Mouse (Mus musculus) limb, embryonic 15.5 days (tissue): ENCODE data around the gene Fopnl. TPM values are rescaled to one million over a fixed set of nuclear protein-coding genes. Genes with fewer than 3 reads are reported as not detected.

Experiments used
- ATAC-seq: fragments of 200-750 bp; cut with Nextera tagmentation; 2 replicates; pipeline ENCODE4 v1.8.0; 2017; ENCODE audit warnings: low read depth, moderate TSS enrichment; ENCODE audit not compliant: insufficient number of reproducible peaks, low FRiP score, low TSS enrichment
- H3K27ac ChIP-seq: fragments of 300-500 bp; sonication (generic); 2 replicates; pipeline ENCODE4 v1.5.1; 2015; ENCODE audit warnings: moderate library complexity, mild to moderate bottlenecking, inconsistent platforms
- H3K27me3 ChIP-seq: fragments of 300-500 bp; sonication (generic); 2 replicates; pipeline ENCODE4 v1.6.1; 2015; ENCODE audit warnings: inconsistent platforms
- H3K36me3 ChIP-seq: fragments of 300-500 bp; sonication (generic); 2 replicates; pipeline ENCODE4 v1.6.1; 2015; ENCODE audit warnings: inconsistent platforms
- H3K4me1 ChIP-seq: fragments of 300-500 bp; sonication (generic); 2 replicates; pipeline ENCODE4 v1.6.1; 2015; ENCODE audit warnings: inconsistent platforms
- H3K4me2 ChIP-seq: fragments of 300-500 bp; sonication (generic); 2 replicates; pipeline ENCODE4 v1.6.1; 2015; ENCODE audit warnings: mild to moderate bottlenecking, inconsistent platforms
- H3K4me3 ChIP-seq: fragments of 300-500 bp; sonication (generic); 2 replicates; pipeline ENCODE4 v1.5.1; 2015; ENCODE audit warnings: mild to moderate bottlenecking, inconsistent platforms
- H3K9ac ChIP-seq: fragments of 300-500 bp; sonication (generic); 2 replicates; pipeline ENCODE4 v1.6.1; 2015; ENCODE audit warnings: inconsistent platforms
- H3K9me3 ChIP-seq: fragments of 300-500 bp; sonication (generic); 2 replicates; pipeline ENCODE4 v1.6.1; 2016; ENCODE audit warnings: inconsistent platforms
- WGBS: fragments of 180-500 bp; shearing (Covaris S2); methylation state at CpG from one replicate; pipeline ENCODE4 v1.1.7; 2015; 5-methylcytosine and 5-hydroxymethylcytosine counted together
- polyA plus RNA-seq: library from polyadenylated mRNA; unstranded; fragments of >200 nt; fragmentation: Nextera tagmentation; extraction: Ambion mirVana; gene quantifications from 2 replicates; pipeline ENCODE4 v1.2.1, GENCODE M21; 2015

The Fopnl gene
- polyA plus RNA-seq, 1 experiment from 2014 or later: 149 TPM

DNA sequence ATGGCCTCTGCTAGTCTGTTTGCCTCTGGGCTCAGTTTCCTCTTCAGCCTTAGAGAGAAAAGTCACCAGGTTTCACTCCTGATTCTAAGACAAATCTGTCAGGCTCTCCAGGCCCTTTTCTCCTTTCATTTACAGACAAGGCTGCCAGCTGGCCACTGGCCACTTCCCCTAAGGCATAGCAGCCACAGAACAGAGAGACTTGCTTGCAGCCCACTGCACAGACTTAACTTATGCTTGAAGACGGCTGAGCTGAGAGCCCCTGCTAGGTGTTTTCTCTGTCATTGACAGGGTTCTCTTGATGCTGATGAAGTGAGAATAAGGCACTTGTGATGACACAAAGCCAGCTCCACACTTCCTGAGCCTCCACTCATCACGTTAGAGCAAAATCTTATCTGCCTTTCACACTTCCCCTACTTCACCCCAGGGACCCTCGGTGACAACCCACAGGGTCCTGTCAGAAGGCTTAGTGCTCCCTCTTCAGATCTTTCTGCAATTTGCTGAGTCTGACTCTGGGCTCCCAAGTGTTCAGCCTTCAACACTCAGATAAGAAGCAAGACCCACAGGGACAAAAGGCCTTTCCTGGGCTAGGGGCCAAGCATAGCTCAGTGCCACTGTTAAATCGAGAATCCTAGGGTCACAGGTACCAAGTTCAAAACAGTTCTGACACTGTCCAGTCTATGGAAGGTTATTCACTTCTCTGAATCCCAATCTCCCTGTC is 51.8 kb downstream of the Fopnl start:
- Histone ChIP-seq H3K36me3 (no peaks in the 10 kb centered on the region), H3K27me3 (no peaks in the 10 kb centered on the region), H3K9ac (no peak overlapping the region), H3K27ac (no peak overlapping the region), H3K4me2 (no peak overlapping the region), H3K9me3 (no peaks in the 10 kb centered on the region), H3K4me1 (no peaks in the 10 kb centered on the region), H3K4me3 (no peak overlapping the region)
- no peak for ATAC-seq
- 34% methylated on average over 4 of the region's 4 CpGs for WGBS

- Histone ChIP-seq H3K27me3 (no peaks in the 10 kb centered on the region), H3K36me3 (no peaks in the 10 kb centered on the region), H3K9ac (no peak overlapping the region), H3K4me1 (no peaks in the 10 kb centered on the region), H3K4me2 (no peak overlapping the region), H3K4me3 (no peak overlapping the region), H3K9me3 (no peaks in the 10 kb centered on the region), H3K27ac (no peak overlapping the region)
- 70% methylated on average over 2 of the region's 2 CpGs for WGBS
- ATAC-seq: no peak
These were observed 52.7 kb downstream of the Fopnl start for GRCm38 (mm10) chr16:14264504-14264903.

GRCm38 (mm10) chr16:14263241-14263640 is 54.0 kb downstream of the Fopnl start:
- H3K4me3 ChIP-seq: no peak overlapping the region
- H3K27ac ChIP-seq: no peak overlapping the region
- H3K9ac ChIP-seq: no peak overlapping the region
- WGBS: 76% methylated on average over 6 of the region's 6 CpGs
- H3K9me3 ChIP-seq: no peaks in the 10 kb centered on the region
- no peaks in the 10 kb centered on the region for H3K4me1 ChIP-seq
- H3K36me3 ChIP-seq: no peaks in the 10 kb centered on the region
- no peak overlapping the region for H3K4me2 ChIP-seq
- no peaks in the 10 kb centered on the region for H3K27me3 ChIP-seq
- ATAC-seq: no peak

DNA sequence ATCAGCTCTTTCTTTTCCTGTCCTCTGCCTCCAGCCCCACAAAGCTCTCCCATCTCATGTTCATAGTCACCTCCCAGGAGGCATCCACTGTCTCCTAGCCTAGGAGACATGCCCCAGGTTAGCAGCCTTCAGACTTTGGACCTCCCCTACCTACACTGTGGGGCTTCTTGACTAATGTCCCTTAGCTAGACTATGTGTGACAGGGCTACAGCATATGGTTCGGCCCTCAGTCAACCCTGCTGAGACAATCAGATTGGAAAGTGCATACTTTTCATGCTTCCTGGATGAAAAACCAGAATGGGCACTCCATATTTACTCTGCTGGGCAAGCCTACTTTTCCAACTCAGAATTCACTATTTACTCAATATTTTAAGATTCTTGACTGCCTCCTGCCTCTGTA is 54.8 kb downstream of the Fopnl start:
- H3K4me1 ChIP-seq: no peaks in the 10 kb centered on the region
- no peak for ATAC-seq
- no peaks in the 10 kb centered on the region for H3K36me3 ChIP-seq
- 81% methylated on average over 1 of the region's 1 CpGs for WGBS
- H3K9me3 ChIP-seq: no peaks in the 10 kb centered on the region
- H3K9ac ChIP-seq: no peak overlapping the region
- no peak overlapping the region for H3K4me3 ChIP-seq
- H3K4me2 ChIP-seq: no peak overlapping the region
- H3K27me3 ChIP-seq: no peaks in the 10 kb centered on the region
- H3K27ac ChIP-seq: no peak overlapping the region

- Histone ChIP-seq H3K9ac (no peak overlapping the region), H3K9me3 (no peaks in the 10 kb centered on the region), H3K4me1 (no peaks in the 10 kb centered on the region), H3K4me3 (no peak overlapping the region), H3K4me2 (no peak overlapping the region), H3K36me3 (no peaks in the 10 kb centered on the region), H3K27me3 (no peaks in the 10 kb centered on the region), H3K27ac (no peak overlapping the region)
- 21% methylated on average over 2 of the region's 2 CpGs for WGBS
- no peak for ATAC-seq
These were observed 58.3 kb downstream of the Fopnl start for GRCm38 (mm10) chr16:14258856-14259255.

DNA sequence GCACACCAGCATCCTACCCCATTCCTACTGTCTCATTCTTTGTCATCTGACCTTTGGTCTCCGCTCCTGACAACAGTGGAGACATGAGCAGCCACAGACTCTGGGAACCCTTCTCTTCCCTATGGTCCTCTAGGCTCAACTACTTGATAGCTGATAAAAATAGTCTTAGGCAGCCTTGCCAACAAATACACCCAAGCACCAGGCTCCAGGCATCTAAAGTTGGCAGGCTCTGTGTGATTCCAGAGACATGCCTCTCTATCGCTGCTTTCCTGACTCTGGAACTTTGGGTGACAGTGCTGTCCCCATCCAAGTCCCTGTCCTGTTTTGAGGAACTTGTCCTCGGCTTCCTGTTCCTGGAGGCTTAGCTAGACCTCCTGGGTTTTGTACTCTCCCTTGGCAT is 63.6 kb downstream of the Fopnl start:
- ATAC-seq: no peak
- H3K4me3 ChIP-seq: no peak overlapping the region
- H3K4me1 ChIP-seq: no peaks in the 10 kb centered on the region
- H3K4me2 ChIP-seq: no peak overlapping the region
- no peaks in the 10 kb centered on the region for H3K36me3 ChIP-seq
- no peaks in the 10 kb centered on the region for H3K27me3 ChIP-seq
- WGBS: 74% methylated on average over 3 of the region's 3 CpGs
- no peak overlapping the region for H3K27ac ChIP-seq
- no peak overlapping the region for H3K9ac ChIP-seq
- no peaks in the 10 kb centered on the region for H3K9me3 ChIP-seq

- Histone ChIP-seq H3K36me3 (no peaks in the 10 kb centered on the region), H3K4me3 (no peak overlapping the region), H3K9ac (no peak overlapping the region), H3K27me3 (no peaks in the 10 kb centered on the region), H3K9me3 (no peaks in the 10 kb centered on the region), H3K27ac (no peak overlapping the region), H3K4me1 (no peaks in the 10 kb centered on the region), H3K4me2 (no peak overlapping the region)
- WGBS: 88% methylated on average over 4 of the region's 4 CpGs
- ATAC-seq: no peak
These were observed 64.3 kb downstream of the Fopnl start for GRCm38 (mm10) chr16:14252877-14253276.

GRCm38 (mm10) chr16:14249913-14250312 is 67.3 kb downstream of the Fopnl start:
- no peaks in the 10 kb centered on the region for H3K9me3 ChIP-seq
- H3K4me2 ChIP-seq: no peak overlapping the region
- H3K27me3 ChIP-seq: no peaks in the 10 kb centered on the region
- no peaks in the 10 kb centered on the region for H3K4me1 ChIP-seq
- no peaks in the 10 kb centered on the region for H3K36me3 ChIP-seq
- H3K9ac ChIP-seq: no peak overlapping the region
- no peak overlapping the region for H3K27ac ChIP-seq
- no peak overlapping the region for H3K4me3 ChIP-seq
- ATAC-seq: no peak
- WGBS: 66% methylated on average over 1 of the region's 1 CpGs

Other genes starting within 250 kb of the Fopnl start
- gene Nde1, start 154.1 kb downstream of the Fopnl start, polyA plus RNA-seq: 96.4 and 100 TPM in 2 replicates
- gene Marf1, start 154.1 kb downstream of the Fopnl start, polyA plus RNA-seq: 14.5 and 17.7 TPM in 2 replicates
- 1.9 and 3.0 TPM in 2 replicates for gene Myh11, start 26.0 kb downstream of the Fopnl start, polyA plus RNA-seq
- 14.8 and 15.6 TPM in 2 replicates for gene Abcc1, start 44.2 kb upstream of the Fopnl start, polyA plus RNA-seq
- not detected in 2 replicates for gene A630010A05Rik, start 244.9 kb upstream of the Fopnl start, polyA plus RNA-seq